Mouse (Mus musculus) adrenal gland, adult 2 months (tissue): Measurements from ENCODE around the gene Tigd4. TPM values are rescaled to one million over a fixed set of nuclear protein-coding genes. Genes with fewer than 3 reads are reported as not detected.
A peak's percentile ranks its signal among the peaks of the same experiment; 100 is the strongest.

Source experiments
- DNase-seq: peaks from one replicate; pipeline ENCODE4 v3.0.0; 2021
- polyA plus RNA-seq: library from polyadenylated mRNA; depleted of rRNA; stranded (reverse); fragments of >200 nt; gene quantifications from 2 replicates; pipeline ENCODE4 v1.2.3, GENCODE M21; 2012
- total RNA-seq, 2 experiments: library from RNA; stranded (reverse); gene quantifications; 2 replicates each; pipeline ENCODE4 v1.2.3; 2021

The Tigd4 gene
- total and polyA plus RNA-seq, 3 experiments: not detected

- no peak for DNase-seq
Observed at GRCm38 (mm10) chr3:84610183-84610710, 16.9 kb downstream of the Tigd4 start.

GRCm38 (mm10) chr3:84615050-84615855, 21.9 kb downstream of the Tigd4 start:
- DNase-seq: peak; percentile 38

GRCm38 (mm10) chr3:84615856-84616225, 22.5 kb downstream of the Tigd4 start:
- DNase-seq: no peak

GRCm38 (mm10) chr3:84618627-84619026, 25.3 kb downstream of the Tigd4 start:
- no peak for DNase-seq

- DNase-seq: no peak
Observed at GRCm38 (mm10) chr3:84619056-84619455, 25.7 kb downstream of the Tigd4 start.

- no peak for DNase-seq
Observed at GRCm38 (mm10) chr3:84619725-84620124, 26.4 kb downstream of the Tigd4 start.

GRCm38 (mm10) chr3:84622026-84622425, 28.7 kb downstream of the Tigd4 start:
- no peak for DNase-seq

GRCm38 (mm10) chr3:84631586-84631985, 38.2 kb downstream of the Tigd4 start:
- no peak for DNase-seq

GRCm38 (mm10) chr3:84637095-84637494, 43.7 kb downstream of the Tigd4 start:
- DNase-seq: no peak

- no peak for DNase-seq
Observed at GRCm38 (mm10) chr3:84637890-84638578, 44.7 kb downstream of the Tigd4 start.

- DNase-seq: no peak
Observed at GRCm38 (mm10) chr3:84638858-84639257, 45.5 kb downstream of the Tigd4 start.

- DNase-seq: peak; percentile 64
Observed at GRCm38 (mm10) chr3:84639767-84640500, 46.6 kb downstream of the Tigd4 start.

GRCm38 (mm10) chr3:84640536-84640935, 47.2 kb downstream of the Tigd4 start:
- no peak for DNase-seq

GRCm38 (mm10) chr3:84641391-84641790, 48.0 kb downstream of the Tigd4 start:
- no peak for DNase-seq

GRCm38 (mm10) chr3:84642942-84643341, 49.6 kb downstream of the Tigd4 start:
- DNase-seq: no peak

GRCm38 (mm10) chr3:84645156-84646006, 52.0 kb downstream of the Tigd4 start:
- no peak for DNase-seq

GRCm38 (mm10) chr3:84646007-84646290, 52.6 kb downstream of the Tigd4 start:
- DNase-seq: peak; percentile 60

- peak; percentile 85 for DNase-seq
Observed at GRCm38 (mm10) chr3:84646331-84646845, 53.0 kb downstream of the Tigd4 start.
